Mouse (Mus musculus) kidney, embryonic 14.5 days (tissue): ENCODE data around the gene Nmu. TPM values are rescaled to one million over a fixed set of nuclear protein-coding genes. Genes with fewer than 3 reads are reported as not detected.

Source experiments
- ATAC-seq: fragments of 200-750 bp; cut with Nextera tagmentation; 2 replicates; pipeline ENCODE4 v1.8.0; 2017; ENCODE audit warnings: moderate number of reproducible peaks, mild to moderate bottlenecking, moderate TSS enrichment, moderate library complexity; ENCODE audit not compliant: low FRiP score, low TSS enrichment
- H3K27ac ChIP-seq: fragments of 300-500 bp; sonication (generic); 2 replicates; pipeline ENCODE4 v1.5.1; 2014; ENCODE audit warnings: low read depth, mild to moderate bottlenecking, low read length, moderate library complexity, mixed read lengths
- H3K27me3 ChIP-seq: fragments of 300-500 bp; sonication (generic); 2 replicates; pipeline ENCODE4 v1.6.1; 2014; ENCODE audit warnings: mild to moderate bottlenecking, low read length; ENCODE audit not compliant: control insufficient read depth, insufficient read depth
- H3K36me3 ChIP-seq: fragments of 300-500 bp; sonication (generic); 2 replicates; pipeline ENCODE4 v1.6.1; 2014; ENCODE audit warnings: low read length, mixed read lengths; ENCODE audit not compliant: control insufficient read depth, insufficient read depth
- H3K4me1 ChIP-seq: fragments of 300-500 bp; sonication (generic); 2 replicates; pipeline ENCODE4 v1.6.1; 2014; ENCODE audit warnings: low read length, mixed read lengths; ENCODE audit not compliant: control insufficient read depth, insufficient read depth
- H3K4me2 ChIP-seq: fragments of 300-500 bp; sonication (generic); replicated peaks from 2 replicates; pipeline ENCODE4 v1.6.1; 2014; ENCODE audit warnings: low read depth, mild to moderate bottlenecking, low read length
- H3K4me3 ChIP-seq: fragments of 300-500 bp; sonication (generic); 2 replicates; pipeline ENCODE4 v1.5.1; 2014; ENCODE audit warnings: mild to moderate bottlenecking, low read length
- H3K9ac ChIP-seq: fragments of 300-500 bp; sonication (generic); 2 replicates; pipeline ENCODE4 v1.6.1; 2014; ENCODE audit warnings: low read depth, mild to moderate bottlenecking, low read length, moderate library complexity
- H3K9me3 ChIP-seq: fragments of 300-500 bp; sonication (generic); 2 replicates; pipeline ENCODE4 v1.6.1; 2016; ENCODE audit warnings: low read length; ENCODE audit not compliant: control insufficient read depth
- WGBS: fragments of 180-500 bp; shearing (Covaris S2); extraction: QIAGEN DNeasy Blood & Tissue Kit; methylation state at CpG from one replicate; pipeline ENCODE4 v1.1.7; 2014; 5-methylcytosine and 5-hydroxymethylcytosine counted together
- polyA plus RNA-seq: library from polyadenylated mRNA; unstranded; fragments of >200 nt; fragmentation: Nextera tagmentation; extraction: Ambion mirVana; gene quantifications from 2 replicates; pipeline ENCODE4 v1.2.1, GENCODE M21; 2014

The Nmu gene
- polyA plus RNA-seq, 1 experiment from 2014 or later: 0.27 TPM

DNA sequence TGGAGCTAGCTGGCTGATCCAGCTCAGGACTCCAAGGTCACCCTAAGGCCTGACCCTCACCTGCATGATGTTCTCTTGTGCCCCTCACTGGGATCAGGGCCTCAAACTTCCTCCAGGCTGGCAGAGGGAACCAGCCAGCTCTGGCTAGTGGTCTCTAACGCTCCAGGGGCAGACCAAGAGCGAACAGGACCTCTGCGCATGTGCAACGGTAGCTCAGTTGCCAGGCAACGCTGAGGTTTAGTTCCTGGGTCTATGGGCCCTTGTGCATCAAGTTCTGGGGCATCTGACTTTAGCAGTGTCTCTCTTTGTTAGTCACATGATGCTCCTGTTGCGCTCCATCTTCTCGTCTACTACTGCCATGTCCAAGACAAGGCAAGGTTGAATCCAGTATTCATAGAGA is 32.6 kb downstream of the Nmu start, which contains the start of gene Pdcl2:
Gene Pdcl2, minus strand, starts transcription at position 204 of the 400 bp plus-strand sequence.
- no peak within 1 kb of the TSS for H3K4me2 ChIP-seq
- no peak for ATAC-seq
- WGBS: 90% methylated on average over 7 of the region's 7 CpGs

DNA sequence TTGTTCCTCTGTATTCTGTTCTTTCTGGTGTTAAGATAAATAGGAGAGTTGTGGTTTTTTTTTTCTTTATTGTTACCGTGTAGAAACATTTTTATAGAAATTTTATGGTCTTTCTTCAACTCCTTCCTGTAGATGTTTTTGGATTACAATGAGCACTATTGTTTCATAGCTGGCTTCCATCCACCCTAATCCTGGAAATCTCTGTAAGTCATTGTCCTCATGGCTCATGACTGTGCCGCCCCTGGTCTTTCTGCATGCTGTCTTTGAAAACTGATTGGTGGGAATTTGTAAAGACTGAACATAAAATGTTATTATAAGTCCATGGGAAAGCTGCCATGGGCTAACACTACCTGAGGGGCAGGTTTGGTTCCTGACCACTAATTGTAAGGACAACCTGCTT is 36.3 kb downstream of the Nmu start:
- no peaks in the 10 kb centered on the region for H3K9me3 ChIP-seq
- 72% methylated on average over 2 of the region's 2 CpGs for WGBS
- H3K4me2 ChIP-seq: no peak overlapping the region
- H3K4me1 ChIP-seq: no peaks in the 10 kb centered on the region
- H3K4me3 ChIP-seq: no peak overlapping the region
- H3K27ac ChIP-seq: no peak overlapping the region
- no peaks in the 10 kb centered on the region for H3K27me3 ChIP-seq
- no peak overlapping the region for H3K9ac ChIP-seq
- no peaks in the 10 kb centered on the region for H3K36me3 ChIP-seq
- no peak for ATAC-seq

More for the DNA sequence above, 32.6 kb downstream of the Nmu start, which contains the start of gene Pdcl2:
- Histone ChIP-seq H3K27ac (no peak within 1 kb of the TSS), H3K9ac (no peak within 1 kb of the TSS), H3K36me3 (no peaks in the 10 kb centered on the region), H3K9me3 (no peaks in the 10 kb centered on the region), H3K4me3 (no peak within 1 kb of the TSS), H3K27me3 (no peaks in the 10 kb centered on the region), H3K4me1 (no peaks in the 10 kb centered on the region)

DNA sequence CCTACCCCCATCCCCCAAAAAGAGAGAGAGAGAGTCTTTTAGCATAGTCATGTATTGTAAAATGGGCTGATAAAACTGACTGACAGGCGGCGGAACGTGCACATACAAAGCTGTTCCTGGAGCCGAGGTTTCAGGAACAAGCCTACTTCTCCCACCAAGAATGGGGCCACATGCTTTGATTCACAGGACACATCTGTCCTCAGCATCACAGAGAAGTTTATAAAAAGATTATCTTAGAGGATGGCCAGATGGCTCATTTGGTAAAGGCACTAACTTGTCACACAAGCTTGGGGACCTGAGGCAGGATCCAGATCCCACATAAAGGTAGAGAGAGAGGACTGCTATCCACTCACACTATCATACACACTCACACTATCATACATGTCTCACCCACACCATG is 38.5 kb downstream of the Nmu start:
- H3K4me1 ChIP-seq: no peaks in the 10 kb centered on the region
- H3K36me3 ChIP-seq: no peaks in the 10 kb centered on the region
- no peak for ATAC-seq
- no peak overlapping the region for H3K4me2 ChIP-seq
- WGBS: 89% methylated on average over 4 of the region's 4 CpGs
- H3K27me3 ChIP-seq: no peaks in the 10 kb centered on the region
- no peak overlapping the region for H3K4me3 ChIP-seq
- no peak overlapping the region for H3K9ac ChIP-seq
- no peaks in the 10 kb centered on the region for H3K9me3 ChIP-seq
- H3K27ac ChIP-seq: no peak overlapping the region

DNA sequence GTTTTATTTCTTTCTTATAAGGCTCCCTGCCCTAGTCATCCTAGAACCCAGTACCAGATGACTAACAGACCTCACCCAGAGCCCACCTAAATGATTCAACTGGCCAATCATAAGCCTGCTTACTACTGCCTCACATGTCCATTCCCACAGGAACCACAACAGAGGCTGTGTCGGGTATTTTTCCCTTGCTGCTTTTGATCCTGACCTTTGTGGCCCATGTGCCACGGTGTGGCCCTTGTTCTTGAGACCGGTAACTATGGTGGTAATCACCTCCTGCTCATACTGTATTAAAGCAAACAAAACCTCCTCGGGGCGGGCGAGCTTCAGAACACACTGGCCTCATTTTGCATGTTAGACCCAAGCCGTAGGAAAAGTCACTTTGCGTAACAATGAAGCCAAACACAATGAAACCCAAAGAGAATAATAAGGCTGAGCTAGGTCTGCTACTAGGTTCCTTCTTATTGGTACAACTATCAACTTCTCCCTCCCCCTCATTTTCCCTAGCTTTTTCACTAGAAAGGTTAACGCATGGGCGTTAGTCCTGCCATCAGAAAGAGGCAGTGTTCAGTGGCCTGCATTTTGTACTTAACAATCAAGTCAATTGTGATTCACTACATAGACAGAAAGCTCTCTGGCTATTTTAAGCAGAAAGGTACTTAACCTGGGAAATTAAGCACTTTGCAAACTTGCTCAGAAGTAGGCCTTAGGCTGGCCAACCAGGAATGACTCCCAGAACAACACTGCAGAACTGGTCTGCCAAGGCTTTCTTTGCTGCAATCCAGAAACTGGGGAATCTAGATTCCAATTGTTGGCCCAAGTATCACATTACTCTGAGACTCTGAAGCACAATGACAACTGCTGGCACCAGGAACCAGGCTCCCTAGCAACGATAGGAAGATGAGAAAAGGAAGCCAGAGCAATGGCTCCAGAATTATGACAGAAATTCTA is 42.1 kb downstream of the Nmu start:
- Histone ChIP-seq H3K9me3 (no peaks in the 10 kb centered on the region), H3K4me2 (no peak overlapping the region), H3K27ac (no peak overlapping the region), H3K9ac (no peak overlapping the region), H3K27me3 (no peaks in the 10 kb centered on the region), H3K4me3 (no peak overlapping the region), H3K4me1 (no peaks in the 10 kb centered on the region), H3K36me3 (no peaks in the 10 kb centered on the region)
- ATAC-seq: no peak
- 44% methylated on average over 11 of the region's 11 CpGs for WGBS

DNA sequence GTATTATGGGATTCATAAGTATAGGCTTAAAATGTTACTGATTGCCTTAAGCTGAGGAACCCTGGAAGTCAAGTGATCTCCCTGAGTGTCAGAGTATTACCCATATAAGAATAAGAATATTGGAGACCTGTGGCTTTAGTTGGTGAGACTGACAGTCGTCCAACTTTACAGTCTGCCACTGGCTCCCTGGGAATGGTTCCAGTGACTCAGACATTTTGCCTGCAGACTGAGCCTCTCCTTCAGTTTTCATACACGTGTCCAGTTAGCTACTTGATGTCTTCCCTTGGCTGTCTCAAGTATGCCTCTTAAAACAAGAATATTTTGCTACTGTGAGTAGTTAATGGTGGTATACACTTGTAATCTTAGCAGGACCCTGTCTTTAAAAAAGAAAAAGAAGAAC is 55.4 kb downstream of the Nmu start:
- Histone ChIP-seq H3K36me3 (no peaks in the 10 kb centered on the region), H3K4me3 (no peak overlapping the region), H3K9me3 (no peaks in the 10 kb centered on the region), H3K27ac (no peak overlapping the region), H3K4me1 (peaks cover 6% of the 10 kb centered on the region; the same call in 1 of the 2 replicates), H3K27me3 (no peaks in the 10 kb centered on the region), H3K4me2 (no peak overlapping the region), H3K9ac (no peak overlapping the region)
- ATAC-seq: no peak
- WGBS: 77% methylated on average over 2 of the region's 2 CpGs

DNA sequence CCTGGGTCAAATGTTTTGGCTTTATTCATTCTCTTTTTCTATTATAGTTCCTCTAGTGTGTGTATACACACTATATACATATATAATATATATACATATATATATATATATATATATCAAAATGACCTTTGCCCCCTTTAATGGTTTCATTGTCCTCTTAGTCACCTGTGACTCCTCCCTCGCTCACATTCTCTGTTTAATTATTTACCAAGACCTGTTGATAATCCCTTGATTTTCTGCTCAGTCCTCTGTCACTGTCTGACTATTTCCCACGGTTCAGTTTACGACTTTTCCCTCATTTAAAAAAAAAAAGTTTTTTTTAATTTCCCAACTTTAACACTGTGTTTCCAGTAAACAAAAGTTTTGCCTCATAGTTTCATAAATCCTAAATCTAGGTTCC is 57.3 kb downstream of the Nmu start:
- H3K4me3 ChIP-seq: no peak overlapping the region
- no peak overlapping the region for H3K4me2 ChIP-seq
- no peaks in the 10 kb centered on the region for H3K36me3 ChIP-seq
- H3K4me1 ChIP-seq: peaks cover 9% of the 10 kb centered on the region
- H3K27me3 ChIP-seq: no peaks in the 10 kb centered on the region
- WGBS: 32% methylated on average over 3 of the region's 3 CpGs
- no peak overlapping the region for H3K9ac ChIP-seq
- H3K27ac ChIP-seq: no peak overlapping the region
- H3K9me3 ChIP-seq: no peaks in the 10 kb centered on the region
- no peak for ATAC-seq

DNA sequence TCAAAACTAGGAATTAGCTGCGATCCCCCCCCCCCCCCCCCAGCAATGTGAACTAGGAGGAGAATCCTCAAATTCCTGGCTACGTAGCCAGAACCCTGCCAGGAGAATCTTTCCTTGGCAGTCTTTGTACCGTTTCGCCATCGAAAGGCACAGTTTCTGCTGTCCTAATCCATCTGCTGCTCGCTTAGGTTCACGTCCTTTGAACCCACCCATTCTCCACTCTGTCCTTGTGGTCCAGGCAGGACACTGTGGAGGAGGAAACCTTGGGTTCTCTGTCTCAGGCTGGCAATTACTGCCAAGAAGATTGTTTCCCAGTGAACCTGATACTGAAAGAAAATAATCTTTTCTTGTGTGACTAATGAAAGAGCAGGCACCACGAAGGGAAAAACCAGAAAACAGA is 58.0 kb downstream of the Nmu start:
- no peak overlapping the region for H3K27ac ChIP-seq
- peak overlapping the region; percentile 96 for H3K4me3 ChIP-seq
- peak overlapping the region; percentile 73 for H3K4me2 ChIP-seq
- WGBS: 5% methylated on average over 8 of the region's 8 CpGs
- 0 out of 2 replicates have a peak overlapping the region, but pooled peaks have one; percentile 96 for H3K9ac ChIP-seq
- no peaks in the 10 kb centered on the region for H3K36me3 ChIP-seq
- H3K9me3 ChIP-seq: no peaks in the 10 kb centered on the region
- H3K27me3 ChIP-seq: no peaks in the 10 kb centered on the region
- H3K4me1 ChIP-seq: peaks cover 9% of the 10 kb centered on the region
- ATAC-seq: peak; percentile 32; the same call in 1 of the 2 replicates

DNA sequence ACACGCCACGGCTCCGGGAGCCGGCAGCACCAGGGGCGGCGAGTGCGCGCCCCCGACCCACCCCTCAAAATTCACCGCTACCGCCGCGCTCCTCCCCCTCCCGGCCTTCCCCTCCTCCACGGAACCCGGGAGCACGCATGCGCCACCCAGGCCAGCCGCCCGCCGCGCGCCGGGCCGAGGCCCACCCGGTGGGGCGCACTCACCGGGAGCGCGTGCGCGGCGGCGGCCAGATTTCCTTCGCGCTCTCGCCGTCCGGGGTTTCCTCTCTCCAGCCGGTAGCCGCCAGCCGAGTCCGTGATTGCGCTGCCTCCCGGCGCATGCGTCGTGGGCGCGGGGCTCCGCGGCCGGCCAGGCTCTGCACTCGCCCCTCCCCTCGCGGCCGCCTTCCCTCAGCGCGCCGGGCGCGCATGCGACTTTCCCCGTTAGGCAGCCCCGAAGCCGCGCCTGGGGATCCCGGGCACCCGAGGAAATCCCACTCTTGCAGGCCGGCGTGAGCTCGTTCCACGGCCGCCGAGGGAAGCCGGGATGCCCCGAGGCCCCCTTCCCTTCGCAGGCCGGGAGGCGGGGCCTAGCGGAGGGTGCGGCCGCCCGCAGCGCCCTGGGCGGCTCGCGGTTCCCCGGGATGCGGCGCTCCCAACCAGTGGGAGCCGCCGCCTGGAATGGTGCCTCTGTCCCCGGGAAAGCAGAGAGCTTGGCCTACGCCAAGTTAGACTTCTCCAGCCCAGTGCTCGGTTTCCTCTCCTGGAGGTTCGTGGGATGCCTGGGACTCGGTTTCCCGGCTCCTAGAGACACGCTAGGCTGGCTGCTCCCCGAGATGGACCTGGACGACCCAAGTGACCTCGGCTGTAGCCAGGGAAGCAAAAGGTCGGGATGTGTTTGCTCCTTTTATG is 58.9 kb downstream of the Nmu start, which contains the start of gene Clock:
Gene Clock, minus strand, starts transcription at position 341 of the 890 bp plus-strand sequence.
- Histone ChIP-seq H3K4me3 (peak within 1 kb of the TSS; percentile 96), H3K27ac (peak within 1 kb of the TSS; percentile 97), H3K36me3 (no peaks in the 10 kb centered on the region), H3K4me1 (peaks cover 9% of the 10 kb centered on the region), H3K4me2 (peak within 1 kb of the TSS; percentile 73), H3K27me3 (no peaks in the 10 kb centered on the region), H3K9ac (peak within 1 kb of the TSS; percentile 96), H3K9me3 (no peaks in the 10 kb centered on the region)
- under 1% methylated on average over 82 of the region's 104 CpGs for WGBS
- peak; percentile 85 for ATAC-seq
